Mouse (Mus musculus) intestine, embryonic 16.5 days (tissue): ENCODE measurements around the gene Pde6c. TPM values are rescaled to one million over a fixed set of nuclear protein-coding genes. Genes with fewer than 3 reads are reported as not detected.

Experiments
- ATAC-seq: fragments of 200-750 bp; cut with Nextera tagmentation; 2 replicates; pipeline ENCODE4 v1.8.0; 2017; ENCODE audit warnings: moderate TSS enrichment, moderate library complexity
- H3K27ac ChIP-seq: fragments of 300-500 bp; sonication (generic); 2 replicates; pipeline ENCODE4 v1.5.1; 2014; ENCODE audit warnings: mild to moderate bottlenecking, low read length
- H3K27me3 ChIP-seq: fragments of 300-500 bp; sonication (generic); replicated peaks from 2 replicates; pipeline ENCODE4 v1.6.1; 2014; ENCODE audit warnings: low read length, control low read depth, mixed read lengths; ENCODE audit not compliant: control insufficient read depth, insufficient read depth
- H3K36me3 ChIP-seq: fragments of 300-500 bp; sonication (generic); 2 replicates; pipeline ENCODE4 v1.6.1; 2014; ENCODE audit warnings: low read length, control low read depth; ENCODE audit not compliant: control insufficient read depth, insufficient read depth
- H3K4me1 ChIP-seq: fragments of 300-500 bp; sonication (generic); 2 replicates; pipeline ENCODE4 v1.6.1; 2014; ENCODE audit warnings: low read length, control low read depth, mixed read lengths; ENCODE audit not compliant: control insufficient read depth, insufficient read depth
- H3K4me2 ChIP-seq: fragments of 300-500 bp; sonication (generic); 2 replicates; pipeline ENCODE4 v1.6.1; 2014; ENCODE audit warnings: low read depth, low read length, control low read depth
- H3K4me3 ChIP-seq: fragments of 300-500 bp; sonication (generic); 2 replicates; pipeline ENCODE4 v1.5.1; 2014; ENCODE audit warnings: mild to moderate bottlenecking, low read length
- H3K9ac ChIP-seq: fragments of 300-500 bp; sonication (generic); 2 replicates; pipeline ENCODE4 v1.6.1; 2014; ENCODE audit warnings: low read depth, low read length
- H3K9me3 ChIP-seq: fragments of 300-500 bp; sonication (generic); 2 replicates; pipeline ENCODE4 v1.6.1; 2016; ENCODE audit warnings: low read length, control low read depth; ENCODE audit not compliant: control insufficient read depth
- WGBS: fragments of 180-500 bp; shearing (Covaris S2); extraction: QIAGEN DNeasy Blood & Tissue Kit; methylation state at CpG from one replicate; pipeline ENCODE4 v1.1.7; 2014; 5-methylcytosine and 5-hydroxymethylcytosine counted together
- polyA plus RNA-seq: library from polyadenylated mRNA; unstranded; fragments of >200 nt; fragmentation: Nextera tagmentation; extraction: Ambion mirVana; gene quantifications from 2 replicates; pipeline ENCODE4 v1.2.1, GENCODE M21; 2015

Pde6c gene
- polyA plus RNA-seq = 0.06 and 0.13 TPM in 2 replicates

GRCm38 (mm10) chr19:38132481-38132880 lies at the start of gene Pde6c:
Gene Pde6c (plus strand): TSS chr19:38132781.
- Histone ChIP-seq H3K36me3 (no peaks in the 10 kb centered on the region), H3K4me2 (no peak within 1 kb of the TSS), H3K9ac (no peak within 1 kb of the TSS), H3K9me3 (no peaks in the 10 kb centered on the region), H3K4me1 (no peaks in the 10 kb centered on the region; the same call in 1 of the 2 replicates), H3K27ac (no peak within 1 kb of the TSS), H3K4me3 (no peak within 1 kb of the TSS), H3K27me3 (no peaks in the 10 kb centered on the region)
- ATAC-seq = no peak
- 79% methylated on average over 6 of the region's 6 CpGs for WGBS

DNA sequence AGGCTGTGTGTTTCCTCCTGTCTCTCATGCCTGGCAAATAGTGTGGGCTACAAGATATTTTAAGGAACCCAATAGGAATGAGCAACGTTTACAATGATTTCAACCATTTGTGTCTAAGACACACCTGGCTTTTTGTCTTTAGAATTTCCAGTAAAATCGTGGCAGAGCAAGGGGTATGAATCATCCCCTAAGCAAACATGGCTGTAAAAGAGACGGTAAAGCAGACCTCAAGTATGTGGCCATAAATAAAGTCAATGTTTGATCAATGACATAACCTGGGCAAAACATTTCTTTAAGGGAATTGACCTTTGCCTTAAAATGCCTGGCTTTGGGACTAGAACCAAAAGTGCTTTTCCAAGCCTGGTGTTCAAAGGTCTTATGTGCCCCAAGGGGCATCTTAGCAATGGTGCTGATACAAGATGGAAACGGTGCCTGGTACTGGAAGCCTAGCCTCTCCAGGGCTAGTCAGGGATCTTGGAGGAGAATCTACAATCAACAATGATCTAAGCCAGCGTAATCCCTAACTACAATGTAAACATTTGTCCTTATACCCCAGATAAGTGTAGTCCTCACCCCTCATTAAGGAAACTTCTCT lies 49.6 kb upstream of the Pde6c start:
- no peaks in the 10 kb centered on the region for H3K27me3 ChIP-seq
- no peak overlapping the region for H3K9ac ChIP-seq
- no peaks in the 10 kb centered on the region for H3K36me3 ChIP-seq
- H3K27ac ChIP-seq = peak overlapping the region; percentile 50; the same call in 1 of the 2 replicates
- H3K4me2 ChIP-seq = no peak overlapping the region
- H3K4me1 ChIP-seq = no peaks in the 10 kb centered on the region
- H3K4me3 ChIP-seq = no peak overlapping the region
- H3K9me3 ChIP-seq = no peaks in the 10 kb centered on the region
- WGBS = 22% methylated on average over 5 of the region's 5 CpGs
- ATAC-seq = peak; percentile 81

- no peak overlapping the region for H3K9ac ChIP-seq
- H3K9me3 ChIP-seq = no peaks in the 10 kb centered on the region
- no peaks in the 10 kb centered on the region for H3K36me3 ChIP-seq
- ATAC-seq = no peak
- no peaks in the 10 kb centered on the region for H3K27me3 ChIP-seq
- H3K27ac ChIP-seq = no peak overlapping the region
- no peak overlapping the region for H3K4me2 ChIP-seq
- 83% methylated on average over 4 of the region's 4 CpGs for WGBS
- no peaks in the 10 kb centered on the region for H3K4me1 ChIP-seq
- no peak overlapping the region for H3K4me3 ChIP-seq
These were observed 46.7 kb upstream of the Pde6c start for GRCm38 (mm10) chr19:38085841-38086240.

DNA sequence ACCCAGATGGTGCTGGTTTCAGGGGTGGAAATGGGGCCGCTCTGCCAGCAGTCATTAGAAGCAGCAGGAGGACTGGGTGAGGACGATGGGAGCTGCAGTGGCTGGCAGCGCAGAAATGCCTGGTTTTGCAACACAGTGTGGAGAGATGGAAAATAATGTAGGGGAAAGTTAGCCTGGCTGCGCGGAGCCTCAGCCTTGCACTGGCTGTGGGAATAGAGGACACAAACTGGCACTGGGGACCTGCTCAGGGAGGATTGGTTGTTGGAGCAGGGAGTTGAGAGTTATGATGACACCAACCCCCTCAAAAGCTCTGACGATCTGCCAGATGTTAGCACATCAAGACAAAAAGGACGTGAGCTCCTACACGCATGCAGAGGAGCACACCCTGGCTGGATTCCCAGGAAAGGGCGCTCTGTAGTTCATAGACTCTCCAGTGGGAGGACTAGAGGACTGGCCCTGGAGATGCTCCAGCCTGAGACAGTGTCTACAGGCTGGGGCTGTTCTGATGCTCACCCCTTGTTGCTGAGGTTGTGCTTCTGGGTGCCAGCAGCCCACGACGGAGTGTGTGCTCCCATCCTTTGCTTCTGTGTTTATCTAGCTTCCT lies 45.5 kb upstream of the Pde6c start:
- H3K4me2 ChIP-seq = no peak overlapping the region
- peak; percentile 84 for ATAC-seq
- no peak overlapping the region for H3K9ac ChIP-seq
- H3K9me3 ChIP-seq = no peaks in the 10 kb centered on the region
- no peak overlapping the region for H3K27ac ChIP-seq
- no peaks in the 10 kb centered on the region for H3K36me3 ChIP-seq
- H3K27me3 ChIP-seq = no peaks in the 10 kb centered on the region
- H3K4me3 ChIP-seq = no peak overlapping the region
- H3K4me1 ChIP-seq = no peaks in the 10 kb centered on the region
- WGBS = 42% methylated on average over 11 of the region's 11 CpGs

DNA sequence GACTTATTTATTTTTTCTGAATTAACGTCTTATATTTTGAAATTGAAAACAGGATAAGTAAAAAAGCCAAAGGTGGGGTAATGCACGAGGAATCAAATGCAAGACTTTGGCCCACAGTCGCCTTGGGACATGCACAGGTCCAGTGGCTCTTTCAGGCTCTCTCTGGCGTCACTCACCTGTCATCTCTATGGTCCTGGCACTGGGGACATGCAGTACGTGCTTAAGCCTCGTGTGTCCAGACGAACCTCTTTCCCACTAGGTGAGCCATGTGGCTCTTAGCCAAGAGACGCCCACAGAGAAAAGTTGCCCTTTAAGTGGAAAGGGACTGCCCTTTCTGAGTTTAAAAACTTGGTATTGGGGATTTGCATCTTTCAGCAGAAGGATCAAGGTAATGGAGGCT lies 43.2 kb upstream of the Pde6c start:
- ATAC-seq = no peak
- Histone ChIP-seq H3K4me3 (no peak overlapping the region), H3K4me2 (no peak overlapping the region), H3K27ac (no peak overlapping the region), H3K9ac (no peak overlapping the region), H3K27me3 (no peaks in the 10 kb centered on the region), H3K9me3 (no peaks in the 10 kb centered on the region), H3K4me1 (no peaks in the 10 kb centered on the region), H3K36me3 (no peaks in the 10 kb centered on the region)
- WGBS = 76% methylated on average over 8 of the region's 8 CpGs

GRCm38 (mm10) chr19:38091512-38091985 lies 41.0 kb upstream of the Pde6c start:
- WGBS = 30% methylated on average over 4 of the region's 4 CpGs
- Histone ChIP-seq H3K9ac (no peak overlapping the region), H3K27me3 (peaks cover 8% of the 10 kb centered on the region), H3K36me3 (no peaks in the 10 kb centered on the region), H3K27ac (no peak overlapping the region), H3K9me3 (no peaks in the 10 kb centered on the region), H3K4me1 (peaks cover 2% of the 10 kb centered on the region; the same call in 1 of the 2 replicates), H3K4me2 (no peak overlapping the region), H3K4me3 (no peak overlapping the region)
- peak; percentile 61 for ATAC-seq

DNA sequence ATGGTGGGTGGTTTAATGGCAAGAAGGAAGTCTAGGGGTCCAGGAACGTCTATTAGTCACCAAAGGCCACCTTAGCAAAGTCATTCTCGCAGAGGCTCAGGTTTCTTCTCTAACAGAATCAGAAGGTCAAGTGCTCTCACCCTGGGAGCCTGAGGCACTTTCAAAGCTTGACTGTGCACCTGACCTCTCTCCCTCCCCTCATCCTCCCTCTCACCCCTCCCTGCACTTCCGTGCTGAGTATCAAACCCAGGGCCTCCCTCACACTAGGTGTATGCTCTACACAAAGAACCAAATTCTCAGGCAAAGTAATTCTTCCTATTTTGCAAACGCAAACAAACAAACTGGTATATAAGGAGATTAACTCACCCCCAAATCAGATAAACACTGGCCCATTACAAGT lies 36.4 kb upstream of the Pde6c start:
- Histone ChIP-seq H3K9me3 (no peaks in the 10 kb centered on the region), H3K27me3 (peaks cover 29% of the 10 kb centered on the region), H3K9ac (no peak overlapping the region), H3K27ac (no peak overlapping the region), H3K36me3 (no peaks in the 10 kb centered on the region), H3K4me1 (peaks cover 8% of the 10 kb centered on the region), H3K4me2 (no peak overlapping the region), H3K4me3 (no peak overlapping the region)
- 21% methylated on average over 4 of the region's 4 CpGs for WGBS
- ATAC-seq = no peak; the same call in 1 of the 2 replicates

- H3K9ac ChIP-seq = peak within 1 kb of the TSS; percentile 58
- H3K4me3 ChIP-seq = peak within 1 kb of the TSS; percentile 43
- H3K27me3 ChIP-seq = peaks cover 29% of the 10 kb centered on the region
- no peaks in the 10 kb centered on the region for H3K36me3 ChIP-seq
- under 1% methylated on average over 77 of the region's 77 CpGs for WGBS
- H3K4me1 ChIP-seq = peaks cover 8% of the 10 kb centered on the region
- H3K4me2 ChIP-seq = peak within 1 kb of the TSS; percentile 63
- H3K9me3 ChIP-seq = no peaks in the 10 kb centered on the region
- no peak within 1 kb of the TSS for H3K27ac ChIP-seq
- peak; percentile 83 for ATAC-seq
These were observed 35.5 kb upstream of the Pde6c start, which contains the start of gene Ffar4 for GRCm38 (mm10) chr19:38096858-38097758. Gene Ffar4 (plus strand): TSS chr19:38097071.

- Histone ChIP-seq H3K9ac (no peak overlapping the region), H3K36me3 (no peaks in the 10 kb centered on the region), H3K9me3 (no peaks in the 10 kb centered on the region), H3K4me2 (no peak overlapping the region), H3K27ac (no peak overlapping the region), H3K4me1 (0 out of 2 replicates have a peak, but pooled peaks cover 4% of the 10 kb centered on the region), H3K4me3 (no peak overlapping the region), H3K27me3 (no peaks in the 10 kb centered on the region)
- peak; percentile 53; the same call in 1 of the 2 replicates for ATAC-seq
- WGBS = 73% methylated on average over 4 of the region's 4 CpGs
These were observed 24.7 kb upstream of the Pde6c start for GRCm38 (mm10) chr19:38107871-38108270.
